Mouse (Mus musculus) MEL (cell line): ENCODE data around the gene Hpcal1. TPM values are rescaled to one million over a fixed set of nuclear protein-coding genes. Genes with fewer than 3 reads are reported as not detected.

Source experiments
- DNase-seq: peaks from one replicate; pipeline ENCODE4 v3.0.0; 2011; ENCODE audit warnings: low read depth, low spot score
- H3K27ac ChIP-seq: 2 replicates; pipeline ENCODE4 v1.5.1; 2012; ENCODE audit warnings: low read depth, mild to moderate bottlenecking, control low read depth, low read length, moderate library complexity; ENCODE audit not compliant: control insufficient read depth
- H3K27me3 ChIP-seq, 2 experiments: fragments of 150-350 bp in 1 of 2; sonication (generic) in 1 of 2; 2 replicates each; pipeline ENCODE4 v1.6.1; 2012; ENCODE audit warnings: low read length in 2 of 2, mild to moderate bottlenecking in 2 of 2, improper control_type of control experiment in 1 of 2, moderate library complexity in 1 of 2; ENCODE audit not compliant: insufficient read depth in 2 of 2, control insufficient read depth in 1 of 2
- H3K36me3 ChIP-seq, 2 experiments: 2 replicates each; pipeline ENCODE4 v1.6.1; 2012 to 2014; ENCODE audit warnings: low read length in 2 of 2, improper control_type of control experiment in 1 of 2, inconsistent platforms in 1 of 2, mild to moderate bottlenecking in 1 of 2; ENCODE audit not compliant: insufficient read depth in 2 of 2, control insufficient read depth in 1 of 2
- H3K4me1 ChIP-seq, 2 experiments: fragments of 150-350 bp in 1 of 2; sonication (generic) in 1 of 2; 2 replicates each; pipeline ENCODE4 v1.6.1; 2012; ENCODE audit warnings: low read length in 2 of 2, improper control_type of control experiment in 1 of 2, mild to moderate bottlenecking in 1 of 2; ENCODE audit not compliant: insufficient read depth in 2 of 2, control insufficient read depth in 1 of 2
- H3K4me3 ChIP-seq, 2 experiments: fragments of 150-350 bp in 1 of 2; sonication (generic) in 1 of 2; 2 replicates each; pipeline ENCODE4 v1.5.1; 2012; ENCODE audit warnings: low read depth in 2 of 2, low read length in 2 of 2, mild to moderate bottlenecking in 2 of 2, moderate library complexity in 2 of 2, control low read depth in 1 of 2, improper control_type of control experiment in 1 of 2; ENCODE audit not compliant: control insufficient read depth in 1 of 2, insufficient read depth in 1 of 2
- H3K79me2 ChIP-seq: 2 replicates; pipeline ENCODE4 v1.6.1; 2012; ENCODE audit warnings: mild to moderate bottlenecking, low read length, moderate library complexity; ENCODE audit not compliant: control insufficient read depth, poor library complexity, insufficient read depth
- H3K9ac ChIP-seq: 2 replicates; pipeline ENCODE4 v1.6.1; 2012; ENCODE audit warnings: low read depth, mild to moderate bottlenecking, control low read depth, low read length, moderate library complexity; ENCODE audit not compliant: control insufficient read depth, poor library complexity, severe bottlenecking
- H3K9me3 ChIP-seq: fragments of 150-350 bp; sonication (generic); replicated peaks from 2 replicates; pipeline ENCODE4 v1.6.1; 2012; ENCODE audit warnings: mild to moderate bottlenecking, low read length, improper control_type of control experiment, moderate library complexity; ENCODE audit not compliant: insufficient read depth
- BHLHE40 ChIP-seq: IDR thresholded peaks from 2 replicates; pipeline ENCODE4 v1.6.1; 2012; ENCODE audit warnings: low read depth, mild to moderate bottlenecking, inconsistent platforms, low read length, improper control_type of control experiment, borderline replicate concordance
- CHD2 ChIP-seq: IDR thresholded peaks from 2 replicates; pipeline ENCODE4 v1.6.1; 2011; ENCODE audit warnings: low read length, improper control_type of control experiment
- CTCF ChIP-seq, 3 experiments: IDR thresholded peaks in 2 of 3; conservative IDR thresholded peaks in 1 of 3; 2 replicates each; pipeline ENCODE4 v1.5.1; 2011 to 2012; ENCODE audit warnings: low read length in 3 of 3, low read depth in 2 of 3, mild to moderate bottlenecking in 2 of 3, improper control_type of control experiment in 1 of 3, inconsistent platforms in 1 of 3, mixed read lengths in 1 of 3, moderate library complexity in 1 of 3; ENCODE audit not compliant: control insufficient read depth in 1 of 3, insufficient read depth in 1 of 3, poor library complexity in 1 of 3, severe bottlenecking in 1 of 3
- E2F4 ChIP-seq: IDR thresholded peaks from 2 replicates; pipeline ENCODE4 v1.6.1; 2011; ENCODE audit warnings: low read depth, low read length, improper control_type of control experiment, borderline replicate concordance
- ELF1 ChIP-seq: IDR thresholded peaks from 2 replicates; pipeline ENCODE4 v1.6.1; 2014; ENCODE audit warnings: low read depth, mild to moderate bottlenecking, inconsistent platforms, low read length, improper control_type of control experiment, moderate library complexity
- EP300 ChIP-seq, 2 experiments: IDR thresholded peaks; 2 replicates each; pipeline ENCODE4 v1.6.1; 2011; ENCODE audit warnings: improper control_type of control experiment in 2 of 2, low read length in 2 of 2, low read depth in 1 of 2, mild to moderate bottlenecking in 1 of 2
- GABPA ChIP-seq: IDR thresholded peaks from 2 replicates; pipeline ENCODE4 v1.6.1; 2012; ENCODE audit warnings: low read depth, mild to moderate bottlenecking, inconsistent platforms, low read length, improper control_type of control experiment, moderate library complexity
- GATA1 ChIP-seq: IDR thresholded peaks from 2 replicates; pipeline ENCODE4 v1.6.1; 2011; ENCODE audit warnings: low read depth, low read length, improper control_type of control experiment
- MAFK ChIP-seq: IDR thresholded peaks from 2 replicates; pipeline ENCODE4 v1.6.1; 2011; ENCODE audit warnings: low read depth, mild to moderate bottlenecking, low read length, improper control_type of control experiment, borderline replicate concordance
- MAX ChIP-seq: IDR thresholded peaks from 2 replicates; pipeline ENCODE4 v1.6.1; 2011; ENCODE audit warnings: low read length, improper control_type of control experiment
- MAZ ChIP-seq: IDR thresholded peaks from 2 replicates; pipeline ENCODE4 v1.6.1; 2012; ENCODE audit warnings: low read depth, mild to moderate bottlenecking, inconsistent platforms, low read length, improper control_type of control experiment
- MEF2A ChIP-seq: IDR thresholded peaks from 2 replicates; pipeline ENCODE4 v1.6.1; 2014; ENCODE audit warnings: low read depth, mild to moderate bottlenecking, inconsistent platforms, low read length, improper control_type of control experiment; ENCODE audit not compliant: poor library complexity, insufficient replicate concordance, severe bottlenecking; ENCODE audit errors: extremely low read depth
- MXI1 ChIP-seq: IDR thresholded peaks from 2 replicates; pipeline ENCODE4 v1.6.1; 2011; ENCODE audit warnings: mild to moderate bottlenecking, low read depth, low read length, improper control_type of control experiment
- MYB ChIP-seq: IDR thresholded peaks from 2 replicates; pipeline ENCODE4 v1.6.1; 2011; ENCODE audit warnings: mild to moderate bottlenecking, low read depth, low read length, improper control_type of control experiment
- MYC ChIP-seq: IDR thresholded peaks from 2 replicates; pipeline ENCODE4 v1.6.1; 2011; ENCODE audit warnings: low read depth, mild to moderate bottlenecking, low read length, improper control_type of control experiment, moderate library complexity
- NELFE ChIP-seq: IDR thresholded peaks from 2 replicates; pipeline ENCODE4 v1.6.1; 2011; ENCODE audit warnings: low read depth, low read length, improper control_type of control experiment
- POLR2A ChIP-seq, 2 experiments: IDR thresholded peaks; 2 replicates each; pipeline ENCODE4 v1.6.1; 2011 to 2012; ENCODE audit warnings: low read length in 2 of 2, mild to moderate bottlenecking in 2 of 2, control low read depth in 1 of 2, improper control_type of control experiment in 1 of 2, low read depth in 1 of 2, moderate library complexity in 1 of 2; ENCODE audit not compliant: control insufficient read depth in 1 of 2, insufficient read depth in 1 of 2, poor library complexity in 1 of 2
- POLR2AphosphoS5 ChIP-seq: IDR thresholded peaks from 2 replicates; pipeline ENCODE4 v1.6.1; 2012; ENCODE audit warnings: low read depth, borderline replicate concordance, mild to moderate bottlenecking, inconsistent platforms, low read length, moderate library complexity, mixed read lengths
- RAD21 ChIP-seq: IDR thresholded peaks from 2 replicates; pipeline ENCODE4 v1.6.1; 2011; ENCODE audit warnings: mild to moderate bottlenecking, low read depth, low read length, improper control_type of control experiment
- RCOR1 ChIP-seq: IDR thresholded peaks from 2 replicates; pipeline ENCODE4 v1.6.1; 2012; ENCODE audit warnings: low read depth, mild to moderate bottlenecking, inconsistent platforms, low read length, improper control_type of control experiment
- SIN3A ChIP-seq: IDR thresholded peaks from 2 replicates; pipeline ENCODE4 v1.6.1; 2012; ENCODE audit warnings: low read length, improper control_type of control experiment, inconsistent platforms
- SMC3 ChIP-seq: IDR thresholded peaks from 2 replicates; pipeline ENCODE4 v1.6.1; 2011; ENCODE audit warnings: low read depth, low read length, improper control_type of control experiment
- TCF12 ChIP-seq: IDR thresholded peaks from 2 replicates; pipeline ENCODE4 v1.6.1; 2014; ENCODE audit warnings: low read depth, mild to moderate bottlenecking, inconsistent platforms, low read length, improper control_type of control experiment, moderate library complexity
- USF2 ChIP-seq, 2 experiments: IDR thresholded peaks; 2 replicates each; pipeline ENCODE4 v1.6.1; 2011 to 2012; ENCODE audit warnings: improper control_type of control experiment in 2 of 2, low read length in 2 of 2, borderline replicate concordance in 1 of 2, inconsistent platforms in 1 of 2, low read depth in 1 of 2, mild to moderate bottlenecking in 1 of 2; ENCODE audit not compliant: insufficient read depth in 1 of 2
- ZC3H11A ChIP-seq: IDR thresholded peaks from 2 replicates; pipeline ENCODE4 v1.6.1; 2012; ENCODE audit warnings: low read depth, mild to moderate bottlenecking, inconsistent platforms, low read length, improper control_type of control experiment
- ZKSCAN1 ChIP-seq: IDR thresholded peaks from 2 replicates; pipeline ENCODE4 v1.6.1; 2012; ENCODE audit warnings: low read depth, mild to moderate bottlenecking, inconsistent platforms, low read length, improper control_type of control experiment, moderate library complexity
- ZMIZ1 ChIP-seq: IDR thresholded peaks from 2 replicates; pipeline ENCODE4 v1.6.1; 2012; ENCODE audit warnings: low read depth, mild to moderate bottlenecking, inconsistent platforms, low read length, improper control_type of control experiment, moderate library complexity
- polyA plus RNA-seq, 2 experiments: library from polyadenylated mRNA; stranded (reverse) in 1 of 2; unstranded in 1 of 2; fragments of >175 nt in 1 of 2; fragments of >200 nt in 1 of 2; gene quantifications; 2 replicates each; pipeline versions ENCODE4 v1.2.1 to v1.2.4; 2012; ENCODE audit warnings: low replicate concordance in 2 of 2, low read depth in 1 of 2; ENCODE audit not compliant: insufficient read length in 2 of 2, insufficient read depth in 1 of 2, missing spikeins in 1 of 2
- total RNA-seq: library from RNA; depleted of rRNA; stranded (reverse); fragments of 300-350 nt; gene quantifications from 2 replicates; pipeline ENCODE4 v1.2.3, GENCODE M21; 2012

The Hpcal1 gene
- total and polyA plus RNA-seq, 3 experiments, result 9.1 to 23.0 TPM; not detected in 1

GRCm38 (mm10) chr12:17702257-17702943, 11.7 kb downstream of the Hpcal1 start:
- Histone ChIP-seq H3K27me3 (no peaks in the 10 kb centered on the region), H3K9ac (no peak overlapping the region), H3K4me3 (no peak overlapping the region), H3K4me1 (no peaks in the 10 kb centered on the region), H3K27ac (no peak overlapping the region), H3K36me3 (no peaks in the 10 kb centered on the region), H3K9me3 (no peaks in the 10 kb centered on the region), H3K79me2 (no peaks in the 10 kb centered on the region; the same call in 1 of the 2 replicates)
- no peak for TF ChIP-seq RCOR1
- TF ChIP-seq MEF2A, result no peak
- TF ChIP-seq GATA1, result no peak
- no peak for TF ChIP-seq MYC
- no peak for TF ChIP-seq MAZ
- TF ChIP-seq TCF12, result no peak
- no peak for TF ChIP-seq ZMIZ1
- TF ChIP-seq USF2 (IDR thresholded peaks at IDR 0.05; ENCODE audit: borderline replicate concordance in 1 of 2, insufficient read depth in 1 of 2, low read depth in 1 of 2, low read length in 2 of 2), result no peak
- no peak for TF ChIP-seq RAD21
- no peak for TF ChIP-seq ELF1
- TF ChIP-seq NELFE, result no peak
- TF ChIP-seq CTCF (IDR thresholded peaks at IDR 0.05 in 2 of 3, conservative IDR thresholded peaks at IDR 0.05 in 1 of 3; ENCODE audit: control insufficient read depth in 1 of 3, insufficient read depth in 1 of 3, low read depth in 2 of 3, low read length in 3 of 3, poor library complexity in 1 of 3, severe bottlenecking in 1 of 3), result no peak
- no peak for TF ChIP-seq MAFK
- no peak for TF ChIP-seq POLR2A (IDR thresholded peaks at IDR 0.05; ENCODE audit: control insufficient read depth in 1 of 2, insufficient read depth in 1 of 2, low read depth in 1 of 2, low read length in 2 of 2, poor library complexity in 1 of 2)
- no peak for TF ChIP-seq BHLHE40
- no peak for TF ChIP-seq SMC3
- no peak for TF ChIP-seq GABPA
- no peak for TF ChIP-seq E2F4
- no peak for TF ChIP-seq CHD2
- DNase-seq, result no peak

DNA sequence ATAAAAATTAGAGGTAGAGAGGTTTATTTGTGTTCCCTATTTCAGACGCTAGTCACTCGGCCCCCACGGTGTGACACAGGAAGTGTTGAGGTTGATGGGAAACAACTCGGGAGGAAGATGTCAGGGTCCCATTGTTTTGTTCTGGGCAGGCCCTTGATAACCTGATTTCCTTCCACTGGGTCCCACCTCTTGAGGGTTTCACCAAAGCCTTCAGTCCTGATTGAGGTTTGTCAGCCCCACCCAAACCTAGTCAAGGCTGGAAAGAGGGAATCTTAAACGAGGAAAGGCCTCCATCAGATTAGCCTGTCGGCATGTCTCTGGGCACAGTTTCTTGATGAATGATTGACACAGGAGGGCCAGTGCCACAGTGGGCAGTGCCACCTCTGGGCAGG, 12.3 kb downstream of the Hpcal1 start:
- no peak for DNase-seq
- no peaks in the 10 kb centered on the region; the same call in 1 of the 2 replicates for H3K79me2 ChIP-seq
- H3K27ac ChIP-seq, result no peak overlapping the region
- H3K4me3 ChIP-seq, result no peak overlapping the region
- H3K9me3 ChIP-seq, result no peaks in the 10 kb centered on the region
- H3K27me3 ChIP-seq, result no peaks in the 10 kb centered on the region
- TF ChIP-seq MAFK (no peak), ELF1 (no peak), EP300 (IDR thresholded peaks at IDR 0.05; ENCODE audit: low read depth in 1 of 2, low read length in 2 of 2) (no peak), TCF12 (no peak), ZC3H11A (no peak), ZKSCAN1 (no peak), SIN3A (no peak), CTCF (IDR thresholded peaks at IDR 0.05 in 2 of 3, conservative IDR thresholded peaks at IDR 0.05 in 1 of 3; ENCODE audit: control insufficient read depth in 1 of 3, insufficient read depth in 1 of 3, low read depth in 2 of 3, low read length in 3 of 3, poor library complexity in 1 of 3, severe bottlenecking in 1 of 3) (no peak), GATA1 (no peak), MAX (no peak), RCOR1 (no peak), MYB (no peak), POLR2AphosphoS5 (no peak), MXI1 (no peak)
- H3K4me1 ChIP-seq, result no peaks in the 10 kb centered on the region
- H3K36me3 ChIP-seq, result no peaks in the 10 kb centered on the region
- H3K9ac ChIP-seq, result no peak overlapping the region
